Comparison of ENCODE assay signal across 8 mouse cellular contexts in genomic region chr3:56000259-56000658, GRCm38 (mm10).
DNase-seq lines count a peak whose midpoint lies in the region; ATAC-seq and TF ChIP-seq lines count a peak whose summit lies in the region.

No protein-coding gene starts in this region.

- no peak overlapping the region for H3K4me3 ChIP-seq in cerebellum, adult 2 months (replicated peaks; ENCODE audit: insufficient read depth, low read depth, low read length)
- no peak overlapping the region for H3K4me3 ChIP-seq in lung, postnatal 0 days (ENCODE audit: low read depth, low read length)

- 10% methylated on average over 1 of the region's 1 CpGs for whole genome bisulfite sequencing in cerebellum, adult 2 months
- 5% methylated on average over 1 of the region's 1 CpGs for WGBS in lung, postnatal 0 days

- no peak overlapping the region for H3K4me2 ChIP-seq in lung, postnatal 0 days (replicated peaks; ENCODE audit: low read depth, low read length)

- H3K36me3 ChIP-seq in lung, postnatal 0 days (ENCODE audit: insufficient read depth, low read length): peaks cover 8% of the 10 kb centered on the region; the same call in 1 of the 2 replicates

- H3K4me1 ChIP-seq in cerebellum, adult 2 months (ENCODE audit: control insufficient read depth, insufficient read depth, low read length): no peaks in the 10 kb centered on the region
- no peaks in the 10 kb centered on the region for H3K4me1 ChIP-seq in lung, postnatal 0 days (ENCODE audit: insufficient read depth, low read depth, low read length)

- TF ChIP-seq EP300 in lung, postnatal 0 days (IDR thresholded peaks at IDR 0.05): no peak

- H3K27ac ChIP-seq in cerebellum, adult 2 months (ENCODE audit: insufficient read depth, low read length): no peak overlapping the region
- H3K27ac ChIP-seq in lung, postnatal 0 days (ENCODE audit: low read length): no peak overlapping the region

- TF ChIP-seq CTCF in cerebellum, adult 2 months (IDR thresholded peaks at IDR 0.05; ENCODE audit: borderline replicate concordance, insufficient read depth, low read depth, low read length): peak; percentile 43; the same call in 1 of the 2 replicates
- TF ChIP-seq CTCF in lung, postnatal 0 days (IDR thresholded peaks at IDR 0.05): peak; percentile 85

- no peak for ATAC-seq in lung, postnatal 0 days
- ATAC-seq in hematopoietic stem cell, adult 5-6 weeks (replicated peaks in 1 of 2; ENCODE audit: insufficient read depth in 1 of 2, low FRiP score in 2 of 2, low TSS enrichment in 1 of 2, low read depth in 1 of 2, poor library complexity in 2 of 2, severe bottlenecking in 2 of 2): peak; percentile 75 to 78; a peak in 3 of 4 replicates
- no peak for ATAC-seq in erythroblast, adult 5-6 weeks (replicated peaks; ENCODE audit: low FRiP score, poor library complexity, severe bottlenecking)

- H3K27me3 ChIP-seq in cerebellum, adult 2 months (ENCODE audit: control insufficient read depth, insufficient read depth, low read length): no peaks in the 10 kb centered on the region
- no peaks in the 10 kb centered on the region for H3K27me3 ChIP-seq in lung, postnatal 0 days (replicated peaks; ENCODE audit: insufficient read depth, low read length)

- TF ChIP-seq POLR2A in cerebellum, adult 2 months (IDR thresholded peaks at IDR 0.05; ENCODE audit: borderline replicate concordance, insufficient read depth, low read length): no peak

- no peak overlapping the region for H3K9ac ChIP-seq in lung, postnatal 0 days (replicated peaks; ENCODE audit: low read depth)

- peak in 1 of 2 experiments; percentile 64 for DNase-seq in cerebellum, adult 2 months
- DNase-seq in cerebellum, postnatal 36 days: no peak
- DNase-seq in lung, postnatal 0 days (ENCODE audit: low spot score): peak; percentile 72
- no peak for DNase-seq in lung, postnatal 4 days
- DNase-seq in retina, postnatal 7 days (ENCODE audit: low read depth, low spot score): peak; percentile 47
- no peak for DNase-seq in thymus, postnatal 4 days

- H3K9me3 ChIP-seq in lung, postnatal 0 days (ENCODE audit: low read length): no peaks in the 10 kb centered on the region

Comparison
In these comparisons a context has a peak if more than half of its experiments do, and no peak if none do; other contexts are left out.
1. DNase-seq: peak in lung, postnatal 0 days (single experiment) and retina, postnatal 7 days (single experiment); none in cerebellum, postnatal 36 days (0 of 2), lung, postnatal 4 days (0 of 2) and thymus, postnatal 4 days (single experiment).
2. ATAC-seq: peak in hematopoietic stem cell, adult 5-6 weeks (2 of 2); none in lung, postnatal 0 days (single experiment) and erythroblast, adult 5-6 weeks (single experiment).